Mouse (Mus musculus): ENCODE measurements around the gene Nlrx1. TPM values are rescaled to one million over a fixed set of nuclear protein-coding genes. Genes with fewer than 3 reads are reported as not detected.

Gene Nlrx1
- total and polyA plus RNA-seq, 3 experiments: 8.8 to 15.4 (median 10.9) TPM

- Histone ChIP-seq H3K27ac (ENCODE audit: insufficient read depth, low read depth) (no peak overlapping the region), H3K27me3 (replicated peaks) (no peaks in the 10 kb centered on the region), H3K9ac (ENCODE audit: insufficient read depth, low read depth) (no peak overlapping the region), H3K4me2 (ENCODE audit: insufficient read depth, low read depth, poor library complexity, severe bottlenecking) (no peak overlapping the region), H3K4me3 (replicated peaks in 1 of 3; ENCODE audit: low read depth in 2 of 3, low read length in 2 of 3, poor library complexity in 1 of 3) (no peak overlapping the region), H3K9me3 (replicated peaks; ENCODE audit: low read length) (no peaks in the 10 kb centered on the region), H3K79me2 (replicated peaks; ENCODE audit: control insufficient read depth, extremely low read depth, insufficient read depth, poor library complexity, severe bottlenecking) (no peaks in the 10 kb centered on the region), H3K36me3 (replicated peaks in 1 of 2; ENCODE audit: control insufficient read depth in 1 of 2, insufficient read depth in 1 of 2, low read length in 1 of 2) (peaks cover 16 to 77% of the 10 kb centered on the region in 2 experiments), H3K4me1 (ENCODE audit: control insufficient read depth in 1 of 2, insufficient read depth in 2 of 2) (peaks cover 2 to 20% of the 10 kb centered on the region in 2 experiments; a peak in 2 of 4 replicates)
- dilution Hi-C loops (cut with MboI; ENCODE audit: extremely low pct_ligation_motif_present, extremely low pct_unique_long_range_greater_than_20kb, low sequenced_read_pairs): no loop called here
- in situ Hi-C loops (cut with MboI; ENCODE audit: low pct_ligation_motif_present, low pct_unique_long_range_greater_than_20kb, low sequenced_read_pairs): no loop called here
- no peak for DNase-seq (ENCODE audit: extremely low read depth)
- TF ChIP-seq NRF1 (IDR thresholded peaks at IDR 0.05; ENCODE audit: low read depth, low read length): no peak
Observed at GRCm38 (mm10) chr9:44256213-44256612, 12.2 kb downstream of the Nlrx1 start.

DNA sequence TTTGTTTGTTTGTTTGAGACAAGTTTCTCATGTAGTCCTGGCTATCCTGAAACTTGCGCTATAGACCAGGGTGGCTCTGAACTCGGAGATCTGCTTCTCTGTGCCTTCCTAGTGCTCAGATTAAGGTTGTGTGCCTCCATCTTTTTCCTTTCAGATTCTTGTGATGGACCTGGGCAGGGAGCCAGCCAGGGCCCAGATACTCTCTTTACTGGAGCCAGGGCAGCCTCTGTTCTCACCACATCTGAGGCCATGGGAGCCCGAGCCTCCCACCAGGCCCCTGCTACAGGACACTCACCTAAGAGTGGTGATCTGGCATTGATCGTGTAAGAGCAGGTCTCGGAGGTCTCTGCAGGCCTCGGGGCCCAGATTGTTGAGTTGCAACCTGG, 13.3 kb downstream of the Nlrx1 start:
- Histone ChIP-seq H3K79me2 (replicated peaks; ENCODE audit: control insufficient read depth, extremely low read depth, insufficient read depth, poor library complexity, severe bottlenecking) (no peaks in the 10 kb centered on the region), H3K27me3 (replicated peaks) (no peaks in the 10 kb centered on the region), H3K4me2 (ENCODE audit: insufficient read depth, low read depth, poor library complexity, severe bottlenecking) (no peak overlapping the region), H3K9me3 (replicated peaks; ENCODE audit: low read length) (no peaks in the 10 kb centered on the region), H3K9ac (ENCODE audit: insufficient read depth, low read depth) (no peak overlapping the region), H3K4me1 (ENCODE audit: control insufficient read depth in 1 of 2, insufficient read depth in 2 of 2) (peaks cover 2 to 20% of the 10 kb centered on the region in 2 experiments; a peak in 2 of 4 replicates), H3K36me3 (replicated peaks in 1 of 2; ENCODE audit: control insufficient read depth in 1 of 2, insufficient read depth in 1 of 2, low read length in 1 of 2) (peaks cover 16 to 69% of the 10 kb centered on the region in 2 experiments), H3K4me3 (replicated peaks in 1 of 3; ENCODE audit: low read depth in 2 of 3, low read length in 2 of 3, poor library complexity in 1 of 3) (no peak overlapping the region), H3K27ac (ENCODE audit: insufficient read depth, low read depth) (no peak overlapping the region)
- in situ Hi-C loops (cut with MboI; ENCODE audit: low pct_ligation_motif_present, low pct_unique_long_range_greater_than_20kb, low sequenced_read_pairs): no loop called here
- TF ChIP-seq UBTF (IDR thresholded peaks at IDR 0.05; ENCODE audit: low read depth, low read length) (no peak), USF1 (IDR thresholded peaks at IDR 0.05; ENCODE audit: low read depth, low read length) (no peak), KAT2A (IDR thresholded peaks at IDR 0.05; ENCODE audit: insufficient replicate concordance, low read length) (no peak), MYC (IDR thresholded peaks at IDR 0.05; ENCODE audit: low read depth, low read length) (no peak)
- dilution Hi-C loops (cut with MboI; ENCODE audit: extremely low pct_ligation_motif_present, extremely low pct_unique_long_range_greater_than_20kb, low sequenced_read_pairs): no loop called here
- DNase-seq (ENCODE audit: extremely low read depth): no peak

DNA sequence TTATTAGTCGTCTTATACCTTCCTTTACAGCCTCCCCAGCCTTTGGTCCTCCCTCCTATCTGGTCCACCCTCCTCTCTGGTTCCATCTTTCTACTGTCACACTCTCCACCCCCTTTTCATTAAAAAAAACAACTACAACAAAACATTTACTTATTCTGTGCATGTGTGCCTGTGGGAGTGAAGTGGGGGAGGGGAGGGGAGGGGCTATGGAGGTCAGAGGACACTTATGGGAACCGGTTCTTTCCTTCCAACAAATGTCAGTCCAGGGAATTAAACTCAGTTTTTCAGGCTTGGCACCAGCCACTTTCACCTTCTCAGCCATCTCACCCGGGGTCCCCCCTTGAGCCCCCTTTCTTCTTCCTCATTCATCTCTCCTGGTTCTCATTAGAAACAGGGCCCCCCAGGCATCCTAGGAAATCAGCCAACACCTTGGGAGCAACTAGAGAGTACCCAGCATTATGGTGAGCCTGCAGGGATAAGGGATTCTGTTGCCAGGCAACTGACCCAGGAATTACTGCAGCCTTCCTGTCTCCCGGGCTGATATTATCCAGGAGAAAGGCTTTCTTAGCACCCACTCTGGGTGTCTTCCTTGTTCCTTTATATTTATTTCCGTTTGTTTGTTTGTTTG, 13.8 kb downstream of the Nlrx1 start:
- H3K27me3 ChIP-seq (replicated peaks): no peaks in the 10 kb centered on the region
- dilution Hi-C loops (cut with MboI; ENCODE audit: extremely low pct_ligation_motif_present, extremely low pct_unique_long_range_greater_than_20kb, low sequenced_read_pairs): no loop called here
- no peak overlapping the region for H3K4me3 ChIP-seq (replicated peaks in 1 of 3; ENCODE audit: low read depth in 2 of 3, low read length in 2 of 3, poor library complexity in 1 of 3)
- H3K9me3 ChIP-seq (replicated peaks; ENCODE audit: low read length): no peaks in the 10 kb centered on the region
- no peak overlapping the region for H3K27ac ChIP-seq (ENCODE audit: insufficient read depth, low read depth)
- peaks cover 16 to 66% of the 10 kb centered on the region in 2 experiments for H3K36me3 ChIP-seq (replicated peaks in 1 of 2; ENCODE audit: control insufficient read depth in 1 of 2, insufficient read depth in 1 of 2, low read length in 1 of 2)
- no peak for DNase-seq (ENCODE audit: extremely low read depth)
- no peaks in the 10 kb centered on the region for H3K79me2 ChIP-seq (replicated peaks; ENCODE audit: control insufficient read depth, extremely low read depth, insufficient read depth, poor library complexity, severe bottlenecking)
- no peak overlapping the region for H3K4me2 ChIP-seq (ENCODE audit: insufficient read depth, low read depth, poor library complexity, severe bottlenecking)
- H3K4me1 ChIP-seq (ENCODE audit: control insufficient read depth in 1 of 2, insufficient read depth in 2 of 2): peaks cover 2 to 22% of the 10 kb centered on the region in 2 experiments; a peak in 2 of 4 replicates
- no peak for TF ChIP-seq IRF4 (IDR thresholded peaks at IDR 0.05; ENCODE audit: low read depth, low read length)
- no peak for TF ChIP-seq SMC3 (IDR thresholded peaks at IDR 0.05; ENCODE audit: low read depth, low read length)
- no peak for TF ChIP-seq MAX (IDR thresholded peaks at IDR 0.05; ENCODE audit: low read length)
- no peak for TF ChIP-seq UBTF (IDR thresholded peaks at IDR 0.05; ENCODE audit: low read depth, low read length)
- TF ChIP-seq E2F4 (IDR thresholded peaks at IDR 0.05; ENCODE audit: insufficient replicate concordance, low read depth, low read length): no peak
- no peak for TF ChIP-seq HCFC1 (IDR thresholded peaks at IDR 0.05; ENCODE audit: low read depth, low read length)
- no peak for TF ChIP-seq CHD1 (IDR thresholded peaks at IDR 0.05; ENCODE audit: low read depth, low read length)
- no peak for TF ChIP-seq PAX5 (IDR thresholded peaks at IDR 0.05; ENCODE audit: low read length)
- no peak for TF ChIP-seq TBP (conservative IDR thresholded peaks at IDR 0.05; ENCODE audit: low read depth, low read length)
- TF ChIP-seq MAFK (IDR thresholded peaks at IDR 0.05; ENCODE audit: insufficient replicate concordance, low read length): no peak
- TF ChIP-seq NELFE (IDR thresholded peaks at IDR 0.05; ENCODE audit: low read depth, low read length): no peak
- H3K9ac ChIP-seq (ENCODE audit: insufficient read depth, low read depth): no peak overlapping the region
- in situ Hi-C loops (cut with MboI; ENCODE audit: low pct_ligation_motif_present, low pct_unique_long_range_greater_than_20kb, low sequenced_read_pairs): no loop called here

Measured in CH12.LX (cell line).